Mouse (Mus musculus) kidney, embryonic 14.5 days (tissue): Measurements from ENCODE around the gene Usp35. TPM values are rescaled to one million over a fixed set of nuclear protein-coding genes. Genes with fewer than 3 reads are reported as not detected.

Experiments
- ATAC-seq: fragments of 200-750 bp; cut with Nextera tagmentation; 2 replicates; pipeline ENCODE4 v1.8.0; 2017; ENCODE audit warnings: moderate number of reproducible peaks, mild to moderate bottlenecking, moderate TSS enrichment, moderate library complexity; ENCODE audit not compliant: low FRiP score, low TSS enrichment
- H3K27ac ChIP-seq: fragments of 300-500 bp; sonication (generic); 2 replicates; pipeline ENCODE4 v1.5.1; 2014; ENCODE audit warnings: low read depth, mild to moderate bottlenecking, low read length, moderate library complexity, mixed read lengths
- H3K27me3 ChIP-seq: fragments of 300-500 bp; sonication (generic); 2 replicates; pipeline ENCODE4 v1.6.1; 2014; ENCODE audit warnings: mild to moderate bottlenecking, low read length; ENCODE audit not compliant: control insufficient read depth, insufficient read depth
- H3K36me3 ChIP-seq: fragments of 300-500 bp; sonication (generic); 2 replicates; pipeline ENCODE4 v1.6.1; 2014; ENCODE audit warnings: low read length, mixed read lengths; ENCODE audit not compliant: control insufficient read depth, insufficient read depth
- H3K4me1 ChIP-seq: fragments of 300-500 bp; sonication (generic); 2 replicates; pipeline ENCODE4 v1.6.1; 2014; ENCODE audit warnings: low read length, mixed read lengths; ENCODE audit not compliant: control insufficient read depth, insufficient read depth
- H3K4me2 ChIP-seq: fragments of 300-500 bp; sonication (generic); replicated peaks from 2 replicates; pipeline ENCODE4 v1.6.1; 2014; ENCODE audit warnings: low read depth, mild to moderate bottlenecking, low read length
- H3K4me3 ChIP-seq: fragments of 300-500 bp; sonication (generic); 2 replicates; pipeline ENCODE4 v1.5.1; 2014; ENCODE audit warnings: mild to moderate bottlenecking, low read length
- H3K9ac ChIP-seq: fragments of 300-500 bp; sonication (generic); 2 replicates; pipeline ENCODE4 v1.6.1; 2014; ENCODE audit warnings: low read depth, mild to moderate bottlenecking, low read length, moderate library complexity
- H3K9me3 ChIP-seq: fragments of 300-500 bp; sonication (generic); 2 replicates; pipeline ENCODE4 v1.6.1; 2016; ENCODE audit warnings: low read length; ENCODE audit not compliant: control insufficient read depth
- WGBS: fragments of 180-500 bp; shearing (Covaris S2); extraction: QIAGEN DNeasy Blood & Tissue Kit; methylation state at CpG from one replicate; pipeline ENCODE4 v1.1.7; 2014; 5-methylcytosine and 5-hydroxymethylcytosine counted together
- polyA plus RNA-seq: library from polyadenylated mRNA; unstranded; fragments of >200 nt; fragmentation: Nextera tagmentation; extraction: Ambion mirVana; gene quantifications from 2 replicates; pipeline ENCODE4 v1.2.1, GENCODE M21; 2014

Usp35 gene
- polyA plus RNA-seq, 1 experiment from 2014 or later: 1.8 TPM

DNA sequence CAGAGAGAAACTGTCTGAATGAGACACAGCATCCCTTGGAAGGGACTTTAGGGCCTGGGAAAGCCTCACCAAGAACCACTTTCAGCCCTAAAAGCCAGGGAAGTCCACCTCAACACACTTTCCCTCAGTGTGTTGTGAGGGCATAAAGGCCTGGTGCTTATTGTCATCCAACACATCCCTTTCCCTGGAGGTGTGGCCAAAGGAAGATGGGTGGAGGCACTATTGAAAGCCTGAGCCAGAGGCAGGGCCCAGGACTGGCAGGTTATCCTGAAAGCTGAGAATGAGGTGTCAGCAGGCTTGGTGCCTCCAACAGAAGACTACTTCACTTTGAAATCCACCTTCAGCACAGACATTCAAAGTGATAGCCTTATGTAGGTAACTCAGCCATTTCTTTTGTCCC lies 27.3 kb downstream of the Usp35 start:
- Histone ChIP-seq H3K4me2 (no peak overlapping the region), H3K27ac (no peak overlapping the region), H3K4me3 (no peak overlapping the region), H3K27me3 (no peaks in the 10 kb centered on the region), H3K4me1 (no peaks in the 10 kb centered on the region), H3K9me3 (0 out of 2 replicates have a peak, but pooled peaks cover 4% of the 10 kb centered on the region), H3K9ac (no peak overlapping the region), H3K36me3 (peaks cover 83% of the 10 kb centered on the region)
- no peak for ATAC-seq

DNA sequence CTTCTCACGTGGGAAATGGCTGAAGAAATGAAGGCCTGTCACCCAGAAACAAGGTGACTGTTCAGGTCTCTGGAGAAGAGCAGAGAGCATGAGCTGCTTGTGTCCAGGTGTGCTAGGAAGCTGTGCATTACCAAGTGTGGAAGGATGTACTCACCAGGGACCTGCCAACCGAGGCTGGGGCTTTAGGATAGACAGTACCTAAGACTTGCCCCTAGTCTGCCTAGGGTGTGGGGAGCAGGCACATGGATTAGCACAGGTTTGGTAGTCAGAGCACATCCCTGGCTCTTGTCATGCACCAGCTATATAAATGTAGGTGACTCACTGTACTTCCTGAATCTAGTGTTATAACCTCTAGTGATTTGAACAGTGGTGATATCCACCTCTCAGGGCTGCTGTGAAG lies 28.2 kb downstream of the Usp35 start:
- Histone ChIP-seq H3K9ac (no peak overlapping the region), H3K36me3 (peaks cover 80% of the 10 kb centered on the region), H3K27me3 (no peaks in the 10 kb centered on the region), H3K4me3 (no peak overlapping the region), H3K9me3 (0 out of 2 replicates have a peak, but pooled peaks cover 4% of the 10 kb centered on the region), H3K4me2 (no peak overlapping the region), H3K4me1 (no peaks in the 10 kb centered on the region), H3K27ac (no peak overlapping the region)
- WGBS: 77% methylated on average over 2 of the region's 2 CpGs
- no peak for ATAC-seq

DNA sequence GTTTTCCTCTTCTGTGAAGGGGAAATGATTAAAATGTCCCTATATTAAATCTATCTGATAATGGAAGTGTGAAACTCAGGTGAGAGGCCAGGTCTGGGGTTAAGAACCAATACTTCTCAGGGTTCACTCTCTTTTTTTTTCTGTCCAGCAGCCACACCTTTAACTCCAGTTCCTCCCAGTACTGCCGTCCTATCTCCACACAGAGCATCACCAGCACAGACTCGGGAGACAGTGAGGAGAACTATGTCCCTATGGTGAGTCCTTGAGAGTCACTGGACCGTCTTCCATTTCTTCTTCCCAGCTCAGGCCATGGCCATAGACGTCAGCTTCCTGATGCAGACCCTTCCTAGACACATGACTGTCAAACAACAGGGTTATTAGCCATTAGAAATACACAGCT lies 28.9 kb downstream of the Usp35 start:
- 84% methylated on average over 4 of the region's 4 CpGs for WGBS
- Histone ChIP-seq H3K4me1 (no peaks in the 10 kb centered on the region), H3K27me3 (no peaks in the 10 kb centered on the region), H3K9me3 (no peaks in the 10 kb centered on the region), H3K4me3 (no peak overlapping the region), H3K27ac (no peak overlapping the region), H3K36me3 (peaks cover 76% of the 10 kb centered on the region), H3K4me2 (no peak overlapping the region), H3K9ac (no peak overlapping the region)
- ATAC-seq: no peak

DNA sequence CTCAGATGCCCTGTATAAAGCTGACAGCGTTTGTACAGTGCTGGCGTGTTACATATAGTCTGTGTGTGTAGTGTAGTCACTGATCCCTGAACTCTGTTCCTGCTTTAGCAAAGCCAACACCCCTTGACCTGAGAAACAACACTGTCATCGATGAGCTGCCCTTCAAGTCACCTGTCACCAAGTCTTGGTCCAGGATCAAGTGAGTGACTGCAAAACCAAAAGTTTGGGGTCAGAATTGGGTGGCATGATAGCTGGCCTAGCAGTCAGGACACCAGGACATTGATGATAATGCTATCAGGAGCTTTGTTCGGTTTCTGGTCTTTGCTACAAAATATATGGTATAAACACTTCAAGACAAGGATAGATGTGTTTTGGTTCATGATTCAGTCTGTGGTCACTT lies 29.6 kb downstream of the Usp35 start:
- Histone ChIP-seq H3K9me3 (no peaks in the 10 kb centered on the region), H3K4me1 (no peaks in the 10 kb centered on the region), H3K36me3 (peaks cover 74% of the 10 kb centered on the region), H3K4me2 (no peak overlapping the region), H3K27me3 (no peaks in the 10 kb centered on the region), H3K27ac (no peak overlapping the region), H3K9ac (no peak overlapping the region), H3K4me3 (no peak overlapping the region)
- no peak for ATAC-seq
- 88% methylated on average over 4 of the region's 4 CpGs for WGBS

DNA sequence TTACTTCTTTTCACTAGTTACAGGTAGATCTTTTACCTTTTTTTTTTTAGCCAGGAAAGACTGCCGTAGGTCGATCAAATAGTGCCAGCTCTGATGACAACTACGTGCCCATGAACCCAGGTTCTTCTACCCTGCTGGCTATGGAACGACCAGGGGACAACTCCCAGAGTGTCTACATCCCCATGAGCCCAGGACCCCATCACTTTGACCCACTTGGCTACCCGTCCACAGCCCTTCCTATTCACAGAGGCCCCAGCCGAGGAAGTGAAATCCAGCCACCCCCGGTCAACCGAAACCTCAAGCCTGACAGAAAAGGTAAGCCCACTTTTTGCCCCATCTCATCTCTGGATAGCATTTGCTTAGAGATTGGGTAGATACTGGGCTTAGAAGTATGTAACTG lies 30.5 kb downstream of the Usp35 start:
- no peaks in the 10 kb centered on the region for H3K4me1 ChIP-seq
- no peak overlapping the region for H3K9ac ChIP-seq
- no peak overlapping the region for H3K4me2 ChIP-seq
- no peak overlapping the region for H3K27ac ChIP-seq
- H3K36me3 ChIP-seq: peaks cover 65% of the 10 kb centered on the region
- no peak overlapping the region for H3K4me3 ChIP-seq
- no peak for ATAC-seq
- H3K27me3 ChIP-seq: no peaks in the 10 kb centered on the region
- no peaks in the 10 kb centered on the region for H3K9me3 ChIP-seq
- 88% methylated on average over 8 of the region's 8 CpGs for WGBS

DNA sequence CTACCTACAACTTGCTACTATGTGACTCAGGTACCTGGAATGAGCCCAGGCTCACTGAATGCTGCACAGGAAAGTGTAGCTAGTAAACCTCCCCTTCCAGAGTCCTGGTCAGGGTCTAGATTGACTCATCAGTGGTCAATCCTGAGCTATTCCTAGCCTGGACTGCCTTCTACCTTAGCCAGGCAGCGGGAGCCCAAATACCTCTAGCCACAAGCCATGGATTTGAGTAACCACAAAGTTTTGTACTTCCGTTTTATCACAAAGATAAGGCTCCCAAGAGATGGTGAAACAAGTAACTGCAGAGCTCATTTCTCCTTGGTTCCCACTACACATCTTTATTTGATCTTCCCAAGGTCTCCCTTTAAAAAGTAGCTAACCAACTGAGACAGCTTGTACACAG lies 30.9 kb downstream of the Usp35 start:
- Histone ChIP-seq H3K4me1 (no peaks in the 10 kb centered on the region), H3K27ac (no peak overlapping the region), H3K9me3 (no peaks in the 10 kb centered on the region), H3K4me3 (no peak overlapping the region), H3K4me2 (no peak overlapping the region), H3K36me3 (peaks cover 63% of the 10 kb centered on the region), H3K27me3 (no peaks in the 10 kb centered on the region), H3K9ac (no peak overlapping the region)
- ATAC-seq: no peak
- 93% methylated on average over 2 of the region's 2 CpGs for WGBS

DNA sequence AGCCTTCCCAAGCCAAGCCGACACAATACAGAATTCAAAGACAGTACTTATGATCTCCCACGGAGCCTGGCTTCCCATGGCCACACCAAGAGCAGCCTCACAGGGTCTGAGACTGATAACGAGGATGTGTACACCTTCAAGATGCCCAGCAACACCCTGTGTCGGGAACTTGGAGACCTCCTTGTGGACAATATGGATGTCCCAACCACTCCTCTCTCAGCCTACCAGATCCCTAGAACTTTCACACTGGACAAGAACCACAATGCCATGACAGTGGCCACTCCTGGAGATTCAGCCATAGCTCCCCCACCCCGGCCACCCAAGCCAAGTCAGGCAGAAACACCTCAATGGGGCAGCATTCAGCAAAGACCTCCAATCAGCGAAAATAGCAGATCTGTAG lies 32.9 kb downstream of the Usp35 start:
- Histone ChIP-seq H3K4me3 (no peak overlapping the region), H3K9me3 (no peaks in the 10 kb centered on the region), H3K9ac (no peak overlapping the region), H3K4me2 (no peak overlapping the region), H3K27ac (no peak overlapping the region), H3K27me3 (no peaks in the 10 kb centered on the region), H3K4me1 (no peaks in the 10 kb centered on the region), H3K36me3 (peaks cover 46% of the 10 kb centered on the region)
- 80% methylated on average over 6 of the region's 6 CpGs for WGBS
- no peak for ATAC-seq

DNA sequence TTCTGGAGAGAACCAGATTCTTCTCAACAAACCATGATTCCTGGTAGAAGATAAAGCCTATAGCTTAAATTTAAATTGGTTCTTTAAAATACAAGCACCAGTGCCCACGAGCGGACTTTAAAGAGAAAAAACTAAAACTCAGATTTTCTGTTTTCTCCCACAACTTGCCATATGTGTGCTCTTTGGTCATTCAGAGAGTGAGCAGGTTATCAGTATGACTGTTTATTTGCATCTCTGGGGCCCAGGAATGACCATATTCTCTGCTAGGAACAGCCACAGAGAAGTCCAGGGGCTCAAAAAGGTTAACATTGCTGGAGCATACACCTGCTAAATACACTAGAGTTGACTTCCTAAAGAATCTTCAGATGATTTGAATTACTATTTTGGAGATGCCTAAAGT lies 33.5 kb downstream of the Usp35 start:
- Histone ChIP-seq H3K4me1 (no peaks in the 10 kb centered on the region), H3K4me3 (no peak overlapping the region), H3K27me3 (no peaks in the 10 kb centered on the region), H3K36me3 (peaks cover 40% of the 10 kb centered on the region), H3K4me2 (no peak overlapping the region), H3K9me3 (no peaks in the 10 kb centered on the region), H3K27ac (no peak overlapping the region), H3K9ac (no peak overlapping the region)
- 97% methylated on average over 2 of the region's 2 CpGs for WGBS
- no peak for ATAC-seq

DNA sequence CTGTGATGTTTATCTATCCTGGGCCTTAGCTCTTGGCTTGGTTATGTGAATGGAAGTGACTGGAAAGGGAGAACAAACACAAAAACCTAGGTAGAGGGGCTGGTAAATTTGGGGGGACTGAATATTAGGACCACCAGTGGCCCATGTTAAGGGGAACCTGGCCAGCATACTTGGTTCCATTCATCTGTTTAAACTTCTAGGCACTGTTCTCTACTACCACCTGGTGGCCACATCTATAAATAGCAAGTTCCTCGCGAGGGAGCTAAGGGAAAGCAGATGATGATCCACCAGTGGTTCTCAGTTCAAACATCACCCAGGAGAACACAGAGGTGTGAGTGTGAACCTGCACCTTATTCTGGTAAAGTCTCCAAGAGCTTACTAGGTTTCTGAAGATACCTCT lies 34.4 kb downstream of the Usp35 start:
- no peak for ATAC-seq
- Histone ChIP-seq H3K4me2 (no peak overlapping the region), H3K9me3 (no peaks in the 10 kb centered on the region), H3K36me3 (peaks cover 32% of the 10 kb centered on the region), H3K9ac (no peak overlapping the region), H3K4me3 (no peak overlapping the region), H3K4me1 (no peaks in the 10 kb centered on the region), H3K27me3 (no peaks in the 10 kb centered on the region), H3K27ac (no peak overlapping the region)
- WGBS: 0% methylated on average over 2 of the region's 2 CpGs

DNA sequence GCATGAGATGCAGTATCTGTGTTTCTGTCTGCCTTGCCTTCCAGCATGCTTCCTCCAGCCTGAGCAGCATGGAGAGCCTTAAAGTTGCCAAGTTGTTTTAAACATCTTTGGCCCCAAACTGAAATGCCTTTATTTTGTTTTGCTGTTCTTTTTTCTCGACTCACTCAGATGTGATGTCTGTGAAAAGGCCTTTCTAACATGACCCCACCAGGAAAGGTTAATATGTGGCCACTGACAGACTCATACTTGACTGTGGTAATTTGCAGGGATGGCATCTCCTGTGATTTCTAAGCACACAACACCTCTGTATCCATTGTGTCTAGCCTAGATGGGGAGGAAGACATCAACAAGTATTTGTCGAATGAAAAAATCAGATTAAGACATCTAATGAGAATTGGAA lies 34.8 kb downstream of the Usp35 start:
- no peaks in the 10 kb centered on the region for H3K27me3 ChIP-seq
- no peak overlapping the region for H3K9ac ChIP-seq
- H3K4me2 ChIP-seq: no peak overlapping the region
- H3K36me3 ChIP-seq: peaks cover 27% of the 10 kb centered on the region
- no peak for ATAC-seq
- 53% methylated on average over 2 of the region's 2 CpGs for WGBS
- no peaks in the 10 kb centered on the region for H3K4me1 ChIP-seq
- H3K4me3 ChIP-seq: no peak overlapping the region
- H3K9me3 ChIP-seq: no peaks in the 10 kb centered on the region
- H3K27ac ChIP-seq: no peak overlapping the region
